Mouse (Mus musculus): ENCODE results near the gene Gm15107. TPM values are rescaled to one million over a fixed set of nuclear protein-coding genes. Genes with fewer than 3 reads are reported as not detected.
"Not testable (repeated sequence)": the region's sequence is repeated elsewhere in the genome, so short reads cannot be mapped to it uniquely, and the experiment has no call there.

The Gm15107 gene
- not detected for polyA plus RNA-seq (2017; shearing (Covaris generic))

DNA sequence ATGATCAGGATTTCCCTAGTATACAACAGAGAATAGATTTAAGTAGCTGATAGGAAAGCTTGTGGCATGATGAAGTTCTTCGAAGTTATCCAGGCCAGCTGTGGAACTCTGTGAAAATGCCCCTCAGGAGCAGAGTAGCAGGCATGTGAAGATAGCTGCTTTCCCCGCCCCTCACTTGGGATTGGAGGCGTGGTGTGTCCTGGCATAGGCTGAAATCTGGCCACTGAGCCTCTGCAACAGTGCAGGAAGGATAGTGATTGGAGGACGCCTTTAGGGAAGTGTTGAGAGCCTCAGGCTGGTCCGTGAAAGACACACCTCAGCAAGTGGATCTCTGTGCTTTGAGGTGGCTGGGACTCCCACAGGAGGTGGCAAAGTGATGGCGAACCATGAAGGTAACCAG lies at the start of gene Gm15107:
Gene Gm15107 (plus strand): TSS at position 301 of the 400 bp plus-strand sequence.
- not testable (repeated sequence) for ATAC-seq

Other genes with a start within 250 kb of the Gm15107 start
- not detected for gene Gm15080, start 187.7 kb upstream of the Gm15107 start, polyA plus RNA-seq (2017; shearing (Covaris generic))